Mouse (Mus musculus) gastrocnemius, postnatal 25 days (tissue): ENCODE results near the gene Tas2r115. TPM values are rescaled to one million over a fixed set of nuclear protein-coding genes. Genes with fewer than 3 reads are reported as not detected.
"Not testable (repeated sequence)": the region's sequence is repeated elsewhere in the genome, so short reads cannot be mapped to it uniquely, and the experiment has no call there.

Experiments
- DNase-seq: peaks from one replicate; pipeline ENCODE4 v3.0.0; 2022
- long read RNA-seq, 2 experiments: library from polyadenylated mRNA; stranded (forward); transcript quantifications; one replicate each; pipeline ENCODE4 v2.0.0; 2021
- total RNA-seq, 2 experiments: library from RNA; stranded (reverse); gene quantifications; 1 replicate in 1 of 2; 2 replicates in 1 of 2; pipeline ENCODE4 v1.2.3; 2021

The Tas2r115 gene
- not detected for total RNA-seq
- long read RNA-seq, experiment 1: 0 reads
- long read RNA-seq, experiment 2: 0 reads

- no peak for DNase-seq
Measured at GRCm38 (mm10) chr6:132737935-132738334, at the start of gene Tas2r115. Tas2r115 (minus strand) TSS chr6:132738035.

GRCm38 (mm10) chr6:132778062-132778461 lies 40.2 kb upstream of the Tas2r115 start, which contains the start of gene Tas2r136:
Tas2r136 (minus strand) TSS chr6:132778162.
- no peak for DNase-seq

GRCm38 (mm10) chr6:132761831-132762230 lies 24.0 kb upstream of the Tas2r115 start, which contains the start of gene Tas2r102:
Tas2r102 (plus strand) TSS chr6:132762131.
- no peak for DNase-seq

- DNase-seq: no peak
Measured at GRCm38 (mm10) chr6:132754430-132754829, 16.6 kb upstream of the Tas2r115 start, which contains the start of gene Tas2r124. Tas2r124 (plus strand) TSS chr6:132754730.

GRCm38 (mm10) chr6:132750206-132750605 lies 12.4 kb upstream of the Tas2r115 start:
- DNase-seq: no peak

GRCm38 (mm10) chr6:132711828-132712227 lies 26.0 kb downstream of the Tas2r115 start, which contains the start of gene Tas2r122:
Tas2r122 (minus strand) TSS chr6:132711928.
- no peak for DNase-seq

- no peak for DNase-seq
Measured at GRCm38 (mm10) chr6:132700907-132701306, 36.9 kb downstream of the Tas2r115 start, which contains the start of gene Tas2r121. Tas2r121 (minus strand) TSS chr6:132701007.

GRCm38 (mm10) chr6:132691596-132691995 lies 46.2 kb downstream of the Tas2r115 start:
- not testable (repeated sequence) for DNase-seq

Other genes starting within 250 kb of the Tas2r115 start
- not detected for gene Prh1, start 168.2 kb downstream of the Tas2r115 start, total RNA-seq
- not detected for gene Prp2, start 142.1 kb downstream of the Tas2r115 start, total RNA-seq
- not detected for gene A630073D07Rik, start 86.5 kb downstream of the Tas2r115 start, total RNA-seq
- not detected for gene Tas2r120, start 81.1 kb downstream of the Tas2r115 start, total RNA-seq
- gene Tas2r121, start 37.0 kb downstream of the Tas2r115 start, total RNA-seq: not detected
- not detected for gene Tas2r122, start 26.1 kb downstream of the Tas2r115 start, total RNA-seq
- not detected for gene Tas2r124, start 16.7 kb upstream of the Tas2r115 start, total RNA-seq
- not detected for gene Tas2r102, start 24.1 kb upstream of the Tas2r115 start, total RNA-seq
- not detected for gene Tas2r136, start 40.1 kb upstream of the Tas2r115 start, total RNA-seq
- not detected for gene Tas2r117, start 64.8 kb upstream of the Tas2r115 start, total RNA-seq
- not detected for gene Tas2r123, start 109.1 kb upstream of the Tas2r115 start, total RNA-seq
- not detected for gene Tas2r116, start 117.4 kb upstream of the Tas2r115 start, total RNA-seq
- not detected for gene Tas2r110, start 130.0 kb upstream of the Tas2r115 start, total RNA-seq
- not detected for gene Tas2r113, start 155.0 kb upstream of the Tas2r115 start, total RNA-seq
- not detected for gene Tas2r125, start 171.6 kb upstream of the Tas2r115 start, total RNA-seq
- gene Tas2r129, start 213.1 kb upstream of the Tas2r115 start, total RNA-seq: not detected
- not detected for gene Tas2r131, start 219.9 kb upstream of the Tas2r115 start, total RNA-seq
- not detected for gene Tas2r109, start 242.9 kb upstream of the Tas2r115 start, total RNA-seq